Mouse (Mus musculus) stomach, embryonic 16.5 days (tissue): ENCODE measurements at regions not wholly inside any gene's neighbourhood (a gene's known extent, or its start where the extent isn't known, plus 50 kb on each side); places are given as distances from the start of the nearest gene placed in this dataset.
"Not testable (repeated sequence)": the region's sequence is repeated elsewhere in the genome, so short reads cannot be mapped to it uniquely, and the experiment has no call there.

Experiments used
- ATAC-seq: fragments of 200-750 bp; cut with Nextera tagmentation; 2 replicates; pipeline ENCODE4 v1.8.0; 2017; ENCODE audit warnings: moderate number of reproducible peaks, moderate TSS enrichment; ENCODE audit not compliant: insufficient read depth, low FRiP score
- H3K27ac ChIP-seq: fragments of 300-500 bp; sonication (generic); 2 replicates; pipeline ENCODE4 v1.5.1; 2014; ENCODE audit warnings: low read length
- H3K27me3 ChIP-seq: fragments of 300-500 bp; sonication (generic); 2 replicates; pipeline ENCODE4 v1.6.1; 2014; ENCODE audit warnings: low read length, control low read depth, mixed read lengths; ENCODE audit not compliant: control insufficient read depth, insufficient read depth
- H3K36me3 ChIP-seq: fragments of 300-500 bp; sonication (generic); 2 replicates; pipeline ENCODE4 v1.6.1; 2014; ENCODE audit warnings: low read length; ENCODE audit not compliant: control insufficient read depth, insufficient read depth
- H3K4me1 ChIP-seq: fragments of 300-500 bp; sonication (generic); 2 replicates; pipeline ENCODE4 v1.6.1; 2014; ENCODE audit warnings: low read length, control low read depth, mixed read lengths; ENCODE audit not compliant: control insufficient read depth, insufficient read depth
- H3K4me2 ChIP-seq: fragments of 300-500 bp; sonication (generic); 2 replicates; pipeline ENCODE4 v1.6.1; 2014; ENCODE audit warnings: low read depth, low read length, mixed read lengths
- H3K4me3 ChIP-seq: fragments of 300-500 bp; sonication (generic); replicated peaks from 2 replicates; pipeline ENCODE4 v1.5.1; 2014; ENCODE audit warnings: mild to moderate bottlenecking, low read length
- H3K9ac ChIP-seq: fragments of 300-500 bp; sonication (generic); 2 replicates; pipeline ENCODE4 v1.6.1; 2014; ENCODE audit warnings: low read length
- H3K9me3 ChIP-seq: fragments of 300-500 bp; sonication (generic); replicated peaks from 2 replicates; pipeline ENCODE4 v1.6.1; 2016; ENCODE audit warnings: low read length, control low read depth; ENCODE audit not compliant: control insufficient read depth
- WGBS: fragments of 180-500 bp; shearing (Covaris S2); extraction: QIAGEN DNeasy Blood & Tissue Kit; methylation state at CpG from one replicate; pipeline ENCODE4 v1.1.7; 2014; 5-methylcytosine and 5-hydroxymethylcytosine counted together

DNA sequence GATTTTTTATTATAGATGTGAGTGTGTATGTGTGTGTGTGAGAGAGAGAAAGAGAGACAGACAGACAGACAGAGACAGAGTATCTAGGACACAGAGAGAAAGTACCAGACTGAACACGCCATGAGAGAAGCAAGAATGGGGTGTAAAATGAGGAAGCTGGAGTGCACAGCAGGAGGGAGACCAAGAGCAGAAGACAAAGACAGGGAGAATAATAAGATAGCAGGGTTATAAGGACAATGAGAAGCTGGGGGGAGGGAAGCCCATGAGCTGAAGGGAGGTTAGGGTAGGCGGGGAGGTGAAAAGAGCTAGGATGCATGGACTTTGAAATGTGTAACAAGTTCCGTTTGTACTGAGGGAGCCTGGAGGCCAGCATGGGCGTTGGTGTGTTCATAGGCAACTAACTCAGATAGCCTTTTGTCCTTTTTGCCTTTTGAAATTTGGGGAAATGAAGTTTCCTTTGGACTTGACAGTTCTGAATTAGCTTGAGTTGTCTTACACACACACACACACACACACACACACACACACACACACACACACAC lies 136.8 kb upstream of the Teddm2 start:
- no peaks in the 10 kb centered on the region for H3K27me3 ChIP-seq
- no peaks in the 10 kb centered on the region for H3K36me3 ChIP-seq
- no peaks in the 10 kb centered on the region for H3K9me3 ChIP-seq
- no peak overlapping the region for H3K9ac ChIP-seq
- H3K4me2 ChIP-seq = no peak overlapping the region
- peaks cover 11% of the 10 kb centered on the region for H3K4me1 ChIP-seq
- WGBS = 58% methylated on average over 4 of the region's 4 CpGs
- peak overlapping the region; percentile 16; the same call in 1 of the 2 replicates for H3K27ac ChIP-seq
- no peak; the same call in 1 of the 2 replicates for ATAC-seq
- no peak overlapping the region for H3K4me3 ChIP-seq

DNA sequence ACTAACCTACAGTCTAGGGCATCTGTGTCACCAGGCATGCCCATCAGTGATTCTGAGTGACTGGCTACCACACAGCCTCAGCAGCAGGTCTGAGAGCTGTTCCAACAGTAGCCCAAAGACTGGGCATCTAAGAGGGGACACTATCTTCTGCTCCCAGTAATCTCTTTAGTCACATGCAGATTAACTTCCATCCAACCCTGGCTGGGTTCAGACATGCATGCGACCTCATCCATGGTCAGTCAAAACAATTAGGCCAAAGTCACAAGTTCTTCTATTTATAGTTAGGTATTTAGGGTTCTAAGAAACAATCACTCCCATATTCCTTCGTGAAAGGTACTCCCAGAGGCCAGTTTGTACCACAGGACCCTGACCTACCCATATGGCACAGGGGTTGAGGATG lies 138.2 kb upstream of the Teddm2 start:
- no peaks in the 10 kb centered on the region for H3K27me3 ChIP-seq
- no peak for ATAC-seq
- no peak overlapping the region for H3K27ac ChIP-seq
- no peaks in the 10 kb centered on the region for H3K36me3 ChIP-seq
- WGBS = 68% methylated on average over 2 of the region's 2 CpGs
- H3K4me1 ChIP-seq = peaks cover 11% of the 10 kb centered on the region
- H3K4me2 ChIP-seq = no peak overlapping the region
- H3K9me3 ChIP-seq = no peaks in the 10 kb centered on the region
- no peak overlapping the region for H3K9ac ChIP-seq
- H3K4me3 ChIP-seq = no peak overlapping the region

DNA sequence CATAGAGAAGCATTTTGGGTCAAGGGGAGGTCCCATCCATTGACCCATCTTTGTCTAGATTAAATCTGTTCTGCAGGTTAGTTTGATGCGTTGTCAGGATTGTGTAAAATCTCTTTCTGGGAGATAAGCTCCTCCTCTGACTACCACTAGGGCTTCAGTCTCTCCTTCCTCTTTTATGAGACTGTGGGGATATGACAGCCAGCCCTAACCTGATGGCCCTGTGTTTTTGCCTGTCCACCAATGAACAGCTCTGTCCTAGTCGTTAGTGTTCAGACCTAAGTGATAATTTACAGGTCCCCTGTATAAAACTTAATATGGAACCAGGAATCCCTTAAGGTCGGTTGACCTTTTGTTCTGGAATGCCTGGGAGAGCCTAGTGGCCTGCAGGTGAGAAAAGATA lies 140.9 kb upstream of the Teddm2 start:
- Histone ChIP-seq H3K27me3 (no peaks in the 10 kb centered on the region), H3K4me2 (no peak overlapping the region), H3K36me3 (no peaks in the 10 kb centered on the region), H3K9ac (no peak overlapping the region), H3K4me3 (no peak overlapping the region), H3K27ac (no peak overlapping the region), H3K9me3 (no peaks in the 10 kb centered on the region), H3K4me1 (no peaks in the 10 kb centered on the region)
- ATAC-seq = no peak
- WGBS = 73% methylated on average over 3 of the region's 3 CpGs

DNA sequence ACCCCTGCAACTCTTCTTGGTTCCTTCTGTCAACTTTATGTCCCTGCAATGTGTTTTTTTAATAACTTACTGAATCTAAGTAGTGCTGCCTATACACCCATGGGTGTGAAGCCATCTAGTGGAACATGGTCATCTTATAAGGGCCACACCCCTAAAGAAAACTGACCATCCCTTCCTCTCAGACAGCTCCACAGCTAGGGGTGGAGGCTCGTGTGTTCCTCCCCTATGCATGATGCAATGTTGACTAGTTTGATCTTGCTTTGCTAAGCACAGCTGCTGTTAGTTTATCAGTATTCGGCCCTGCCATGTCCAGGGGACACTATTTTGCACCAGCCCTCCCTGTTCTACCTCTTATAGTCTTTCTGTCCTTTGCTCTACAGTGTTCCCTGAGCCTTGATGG lies 142.9 kb upstream of the Teddm2 start:
- peak; percentile 56; the same call in 1 of the 2 replicates for ATAC-seq
- Histone ChIP-seq H3K27me3 (no peaks in the 10 kb centered on the region), H3K9me3 (no peaks in the 10 kb centered on the region), H3K27ac (no peak overlapping the region), H3K4me3 (no peak overlapping the region), H3K36me3 (no peaks in the 10 kb centered on the region), H3K4me2 (no peak overlapping the region), H3K9ac (no peak overlapping the region), H3K4me1 (no peaks in the 10 kb centered on the region)
- 57% methylated on average over 2 of the region's 2 CpGs for WGBS

DNA sequence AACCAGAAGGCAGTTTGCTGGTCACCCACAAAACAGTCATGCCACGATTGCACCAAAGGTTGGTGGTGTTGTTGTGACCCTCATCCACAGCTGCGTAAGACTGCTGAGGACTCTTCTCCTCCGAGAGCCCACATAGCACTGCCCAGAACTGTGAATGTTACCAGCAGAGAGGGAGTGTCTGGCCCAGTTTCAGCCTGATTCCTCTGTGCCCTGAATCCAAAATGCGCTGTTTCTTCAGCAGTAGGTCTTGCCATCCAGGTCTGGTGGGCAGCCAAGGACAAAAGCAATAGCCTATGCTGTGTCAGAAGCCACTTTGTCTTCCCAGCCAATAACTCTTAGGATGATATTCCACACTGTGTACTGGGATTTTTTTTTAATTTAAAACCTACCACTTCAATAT lies 144.7 kb upstream of the Teddm2 start:
- no peaks in the 10 kb centered on the region for H3K36me3 ChIP-seq
- no peak overlapping the region for H3K4me3 ChIP-seq
- ATAC-seq = no peak
- no peaks in the 10 kb centered on the region for H3K9me3 ChIP-seq
- H3K9ac ChIP-seq = no peak overlapping the region
- no peaks in the 10 kb centered on the region for H3K27me3 ChIP-seq
- H3K27ac ChIP-seq = no peak overlapping the region
- H3K4me1 ChIP-seq = no peaks in the 10 kb centered on the region
- H3K4me2 ChIP-seq = no peak overlapping the region
- 80% methylated on average over 4 of the region's 4 CpGs for WGBS

DNA sequence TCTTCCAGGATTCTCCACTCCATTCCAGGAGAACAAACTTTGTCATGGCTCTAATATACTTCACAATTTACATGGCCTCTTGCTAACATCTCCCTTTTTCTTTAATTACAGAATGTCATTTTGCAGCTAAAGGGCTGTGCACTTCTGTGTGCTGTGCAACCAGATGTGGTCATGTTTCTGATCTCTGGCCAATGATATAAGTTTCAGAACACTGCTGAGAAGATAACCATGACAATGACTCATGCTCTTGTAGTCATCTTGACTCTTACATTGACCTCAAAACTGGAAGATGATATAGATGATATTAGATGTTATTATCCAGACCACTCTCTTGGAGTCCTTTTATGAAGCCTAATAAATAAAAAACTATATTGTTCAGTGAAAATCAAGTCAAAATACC lies 145.9 kb upstream of the Teddm2 start:
- no peaks in the 10 kb centered on the region for H3K27me3 ChIP-seq
- no peak overlapping the region for H3K9ac ChIP-seq
- H3K27ac ChIP-seq = no peak overlapping the region
- no peaks in the 10 kb centered on the region for H3K4me1 ChIP-seq
- ATAC-seq = no peak
- H3K4me3 ChIP-seq = no peak overlapping the region
- no peaks in the 10 kb centered on the region for H3K36me3 ChIP-seq
- H3K9me3 ChIP-seq = no peaks in the 10 kb centered on the region
- no peak overlapping the region for H3K4me2 ChIP-seq

DNA sequence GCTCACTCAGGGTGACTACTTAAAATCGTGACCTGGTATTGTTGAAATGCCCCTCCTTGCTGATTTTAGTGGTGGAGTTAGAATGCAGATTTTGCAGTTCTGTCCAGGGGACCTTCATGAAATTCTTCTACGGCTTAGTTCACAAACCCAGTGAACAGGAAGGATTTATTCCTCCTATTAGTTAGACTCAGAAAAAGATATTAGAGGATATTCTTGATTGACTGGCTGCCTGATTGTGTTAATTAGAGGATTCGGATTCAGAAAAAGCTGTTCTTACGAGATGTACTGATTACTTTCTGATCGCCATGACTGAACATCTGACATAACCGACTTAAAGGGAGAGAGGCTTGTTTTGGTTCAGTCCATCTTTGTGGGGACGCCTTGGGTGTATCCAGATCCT lies 147.3 kb upstream of the Zfp648 start:
- Histone ChIP-seq H3K9ac (no peak overlapping the region), H3K9me3 (0 out of 2 replicates have a peak, but pooled peaks cover 4% of the 10 kb centered on the region), H3K27ac (no peak overlapping the region), H3K4me2 (no peak overlapping the region), H3K36me3 (no peaks in the 10 kb centered on the region), H3K4me3 (no peak overlapping the region), H3K27me3 (no peaks in the 10 kb centered on the region), H3K4me1 (no peaks in the 10 kb centered on the region)
- ATAC-seq = no peak
- 88% methylated on average over 7 of the region's 7 CpGs for WGBS

DNA sequence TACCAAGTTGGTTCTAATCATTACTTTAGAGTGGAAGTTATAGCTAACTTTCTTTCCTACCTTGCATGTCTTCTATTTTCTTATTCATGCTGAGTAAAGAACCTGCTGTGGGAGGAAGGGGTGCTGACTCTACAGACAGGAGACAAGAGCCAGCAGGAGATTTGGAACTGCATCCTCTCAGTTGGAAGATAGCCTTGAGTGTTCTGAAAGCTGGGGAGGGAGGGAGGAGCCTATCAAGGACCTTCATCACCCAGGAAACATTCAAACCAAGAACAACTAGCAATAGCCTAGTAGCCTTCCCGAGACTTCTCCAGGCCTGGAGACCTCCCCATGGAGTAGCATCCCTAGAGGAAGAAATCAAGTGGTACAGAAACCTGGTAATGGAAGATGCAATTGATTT lies 146.1 kb upstream of the Zfp648 start:
- ATAC-seq = no peak
- WGBS = 88% methylated on average over 1 of the region's 1 CpGs
- no peak overlapping the region for H3K4me2 ChIP-seq

DNA sequence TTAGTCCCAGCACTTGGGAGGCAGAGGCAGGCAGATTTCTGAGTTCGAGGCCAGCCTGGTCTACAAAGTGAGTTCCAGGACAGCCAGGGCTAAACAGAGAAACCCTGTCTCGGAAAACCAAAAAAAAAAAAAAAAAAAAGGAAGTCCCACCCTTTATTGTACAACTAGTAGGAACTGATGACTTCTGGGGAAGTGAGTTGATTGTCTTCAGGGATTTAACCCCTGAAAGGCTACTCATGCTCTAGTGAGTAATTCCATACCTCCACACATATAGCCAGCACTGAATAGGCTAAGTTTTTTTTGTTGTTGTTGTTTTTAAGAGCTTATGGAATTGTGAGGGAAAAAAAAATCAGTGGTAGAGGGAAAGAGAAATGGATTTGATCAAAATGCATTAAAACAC lies 139.6 kb upstream of the Zfp648 start:
- not testable (repeated sequence) for H3K27me3 ChIP-seq, H3K4me2 ChIP-seq, H3K9ac ChIP-seq, ATAC-seq, H3K4me3 ChIP-seq, H3K36me3 ChIP-seq, H3K9me3 ChIP-seq, H3K4me1 ChIP-seq, H3K27ac ChIP-seq
- WGBS = 79% methylated on average over 2 of the region's 2 CpGs

More for the DNA sequence above, 146.1 kb upstream of the Zfp648 start:
- Histone ChIP-seq H3K4me3 (no peak overlapping the region), H3K4me1 (no peaks in the 10 kb centered on the region), H3K27ac (no peak overlapping the region), H3K9me3 (0 out of 2 replicates have a peak, but pooled peaks cover 4% of the 10 kb centered on the region), H3K27me3 (no peaks in the 10 kb centered on the region), H3K9ac (no peak overlapping the region), H3K36me3 (no peaks in the 10 kb centered on the region)

DNA sequence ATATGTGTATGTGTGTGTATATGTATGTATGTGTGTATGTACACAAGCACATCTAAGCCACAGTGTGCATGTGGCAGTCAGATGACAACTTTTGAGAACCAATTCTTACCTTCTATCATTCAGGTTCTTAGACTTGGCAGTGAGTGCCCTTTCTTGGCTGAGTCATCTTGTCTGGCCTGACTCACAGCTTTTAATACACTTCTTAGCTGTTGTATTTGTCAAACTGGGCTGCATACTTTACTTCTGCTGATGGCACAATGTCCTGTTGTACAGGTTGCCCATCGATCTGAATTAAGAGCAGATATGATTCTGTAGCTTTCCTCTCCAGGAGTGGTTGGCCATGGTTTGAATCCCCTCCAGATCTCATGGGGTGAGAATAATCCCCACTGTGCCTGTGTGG lies 139.1 kb upstream of the Zfp648 start:
- no peaks in the 10 kb centered on the region for H3K27me3 ChIP-seq
- no peak overlapping the region for H3K4me2 ChIP-seq
- no peak overlapping the region for H3K9ac ChIP-seq
- WGBS = 83% methylated on average over 1 of the region's 1 CpGs
- no peak overlapping the region for H3K27ac ChIP-seq
- no peaks in the 10 kb centered on the region for H3K4me1 ChIP-seq
- H3K9me3 ChIP-seq = 0 out of 2 replicates have a peak, but pooled peaks cover 4% of the 10 kb centered on the region
- no peak for ATAC-seq
- no peak overlapping the region for H3K4me3 ChIP-seq
- no peaks in the 10 kb centered on the region for H3K36me3 ChIP-seq
